Mouse (Mus musculus) intestine, postnatal 0 days (tissue): ENCODE results near the gene Tmem120b. TPM values are rescaled to one million over a fixed set of nuclear protein-coding genes. Genes with fewer than 3 reads are reported as not detected.

ENCODE experiments used
- ATAC-seq: fragments of 200-750 bp; cut with Nextera tagmentation; 2 replicates; pipeline ENCODE4 v1.8.0; 2017; ENCODE audit warnings: mild to moderate bottlenecking, moderate TSS enrichment, moderate library complexity
- H3K27ac ChIP-seq: fragments of 300-500 bp; sonication (generic); 2 replicates; pipeline ENCODE4 v1.5.1; 2014; ENCODE audit warnings: mild to moderate bottlenecking, low read depth, low read length, moderate library complexity
- H3K27me3 ChIP-seq: fragments of 300-500 bp; sonication (generic); replicated peaks from 2 replicates; pipeline ENCODE4 v1.6.1; 2014; ENCODE audit warnings: low read length, mixed read lengths; ENCODE audit not compliant: control insufficient read depth, insufficient read depth
- H3K36me3 ChIP-seq: fragments of 300-500 bp; sonication (generic); 2 replicates; pipeline ENCODE4 v1.6.1; 2014; ENCODE audit warnings: mild to moderate bottlenecking, moderate library complexity; ENCODE audit not compliant: control insufficient read depth, insufficient read depth
- H3K4me1 ChIP-seq: fragments of 300-500 bp; sonication (generic); replicated peaks from 2 replicates; pipeline ENCODE4 v1.6.1; 2014; ENCODE audit warnings: antibody characterized with exemption, low read length, mixed read lengths; ENCODE audit not compliant: control insufficient read depth, insufficient read depth
- H3K4me2 ChIP-seq: fragments of 300-500 bp; sonication (generic); replicated peaks from 2 replicates; pipeline ENCODE4 v1.6.1; 2014; ENCODE audit warnings: low read depth, mild to moderate bottlenecking, moderate library complexity
- H3K4me3 ChIP-seq: fragments of 300-500 bp; sonication (generic); 2 replicates; pipeline ENCODE4 v1.5.1; 2014; ENCODE audit warnings: low read depth, low read length
- H3K9ac ChIP-seq: fragments of 300-500 bp; sonication (generic); 2 replicates; pipeline ENCODE4 v1.6.1; 2014; ENCODE audit warnings: mild to moderate bottlenecking, low read depth, low read length
- H3K9me3 ChIP-seq: fragments of 300-500 bp; sonication (generic); 2 replicates; pipeline ENCODE4 v1.6.1; 2016; ENCODE audit warnings: mixed run types; ENCODE audit not compliant: control insufficient read depth
- CTCF ChIP-seq: sonication (generic); IDR thresholded peaks from 2 replicates; pipeline ENCODE4 v1.5.1; 2016; ENCODE audit warnings: low read depth, mild to moderate bottlenecking, control low read depth, antibody characterized with exemption, moderate library complexity
- WGBS: fragments of 180-500 bp; shearing (Covaris S2); extraction: QIAGEN DNeasy Blood & Tissue Kit; methylation state at CpG from one replicate; pipeline ENCODE4 v1.1.7; 2014; 5-methylcytosine and 5-hydroxymethylcytosine counted together
- polyA plus RNA-seq: library from polyadenylated mRNA; unstranded; fragments of >200 nt; fragmentation: Nextera tagmentation; extraction: Ambion mirVana; gene quantifications from 2 replicates; pipeline ENCODE4 v1.2.1, GENCODE M21; 2015

The Tmem120b gene
- polyA plus RNA-seq, 1 experiment from 2014 or later: 3.2 TPM

GRCm38 (mm10) chr5:123117773-123118172 lies 49.6 kb downstream of the Tmem120b start:
- no peak for ATAC-seq
- H3K9me3 ChIP-seq: no peaks in the 10 kb centered on the region
- H3K27ac ChIP-seq: no peak overlapping the region
- H3K4me2 ChIP-seq: no peak overlapping the region
- H3K4me1 ChIP-seq: no peaks in the 10 kb centered on the region
- H3K27me3 ChIP-seq: no peaks in the 10 kb centered on the region
- no peak for TF ChIP-seq CTCF
- WGBS: 83% methylated on average over 8 of the region's 8 CpGs
- no peak overlapping the region for H3K4me3 ChIP-seq
- H3K9ac ChIP-seq: no peak overlapping the region
- peaks cover 3% of the 10 kb centered on the region; the same call in 1 of the 2 replicates for H3K36me3 ChIP-seq

GRCm38 (mm10) chr5:123118826-123119225 lies 50.6 kb downstream of the Tmem120b start:
- no peak overlapping the region for H3K9ac ChIP-seq
- H3K9me3 ChIP-seq: no peaks in the 10 kb centered on the region
- H3K4me3 ChIP-seq: no peak overlapping the region
- no peaks in the 10 kb centered on the region for H3K4me1 ChIP-seq
- no peak for TF ChIP-seq CTCF
- no peak for ATAC-seq
- 80% methylated on average over 10 of the region's 10 CpGs for WGBS
- H3K4me2 ChIP-seq: no peak overlapping the region
- peaks cover 3% of the 10 kb centered on the region; the same call in 1 of the 2 replicates for H3K36me3 ChIP-seq
- no peaks in the 10 kb centered on the region for H3K27me3 ChIP-seq
- H3K27ac ChIP-seq: no peak overlapping the region

GRCm38 (mm10) chr5:123120624-123121215 lies 52.5 kb downstream of the Tmem120b start:
- no peak overlapping the region for H3K9ac ChIP-seq
- H3K27ac ChIP-seq: no peak overlapping the region
- H3K36me3 ChIP-seq: peaks cover 3% of the 10 kb centered on the region; the same call in 1 of the 2 replicates
- TF ChIP-seq CTCF: no peak
- H3K4me3 ChIP-seq: no peak overlapping the region
- WGBS: 78% methylated on average over 7 of the region's 7 CpGs
- no peaks in the 10 kb centered on the region for H3K27me3 ChIP-seq
- no peak for ATAC-seq
- no peak overlapping the region for H3K4me2 ChIP-seq
- no peaks in the 10 kb centered on the region for H3K4me1 ChIP-seq
- H3K9me3 ChIP-seq: no peaks in the 10 kb centered on the region

- no peak overlapping the region for H3K4me2 ChIP-seq
- peaks cover 3% of the 10 kb centered on the region; the same call in 1 of the 2 replicates for H3K36me3 ChIP-seq
- TF ChIP-seq CTCF: peak; percentile 59
- H3K4me1 ChIP-seq: no peaks in the 10 kb centered on the region
- 91% methylated on average over 4 of the region's 4 CpGs for WGBS
- no peak overlapping the region for H3K9ac ChIP-seq
- H3K27me3 ChIP-seq: no peaks in the 10 kb centered on the region
- no peak overlapping the region for H3K27ac ChIP-seq
- H3K9me3 ChIP-seq: no peaks in the 10 kb centered on the region
- ATAC-seq: no peak
- no peak overlapping the region for H3K4me3 ChIP-seq
Observed at GRCm38 (mm10) chr5:123122181-123122580, 54.0 kb downstream of the Tmem120b start.

GRCm38 (mm10) chr5:123125105-123125504 lies 56.9 kb downstream of the Tmem120b start:
- H3K36me3 ChIP-seq: no peaks in the 10 kb centered on the region; the same call in 1 of the 2 replicates
- H3K9me3 ChIP-seq: no peaks in the 10 kb centered on the region
- H3K4me3 ChIP-seq: no peak overlapping the region
- TF ChIP-seq CTCF: no peak
- H3K4me2 ChIP-seq: no peak overlapping the region
- no peaks in the 10 kb centered on the region for H3K4me1 ChIP-seq
- no peak overlapping the region for H3K27ac ChIP-seq
- H3K27me3 ChIP-seq: no peaks in the 10 kb centered on the region
- no peak overlapping the region for H3K9ac ChIP-seq
- no peak for ATAC-seq
- WGBS: 77% methylated on average over 6 of the region's 6 CpGs

GRCm38 (mm10) chr5:123125638-123126406 lies 57.6 kb downstream of the Tmem120b start:
- Histone ChIP-seq H3K27me3 (no peaks in the 10 kb centered on the region), H3K9me3 (no peaks in the 10 kb centered on the region), H3K4me2 (no peak overlapping the region), H3K4me1 (no peaks in the 10 kb centered on the region), H3K36me3 (no peaks in the 10 kb centered on the region; the same call in 1 of the 2 replicates), H3K27ac (no peak overlapping the region), H3K9ac (no peak overlapping the region), H3K4me3 (no peak overlapping the region)
- whole genome bisulfite sequencing: 76% methylated on average over 18 of the region's 18 CpGs
- ATAC-seq: no peak
- TF ChIP-seq CTCF: no peak
